Mouse (Mus musculus) liver, postnatal 0 days (tissue): Measurements from ENCODE around the gene Olfr456.
"Not testable (repeated sequence)": the region's sequence is repeated elsewhere in the genome, so short reads cannot be mapped to it uniquely, and the experiment has no call there.

ENCODE experiments used
- CTCF ChIP-seq: sonication (generic); IDR thresholded peaks from 2 replicates; pipeline ENCODE4 v1.5.1; 2016; ENCODE audit warnings: antibody characterized with exemption, low read depth
- EP300 ChIP-seq: IDR thresholded peaks from 2 replicates; pipeline ENCODE4 v1.6.1; 2016; ENCODE audit warnings: antibody characterized with exemption, low read depth, mild to moderate bottlenecking

- TF ChIP-seq EP300, CTCF: not testable (repeated sequence)
Measured at GRCm38 (mm10) chr6:42471298-42471697, 15.7 kb downstream of the Olfr456 start.
